Mouse (Mus musculus): ENCODE data around the gene 2610318N02Rik. TPM values are rescaled to one million over a fixed set of nuclear protein-coding genes. Genes with fewer than 3 reads are reported as not detected.

2610318N02Rik gene
- polyA plus RNA-seq, 1 experiment from 2014 or later = 13.1 TPM

- Histone ChIP-seq H3K4me1 (ENCODE audit: control insufficient read depth, low read depth, low read length) (peaks cover 15% of the 10 kb centered on the region), H3K27me3 (ENCODE audit: control insufficient read depth, insufficient read depth, low read depth, low read length) (no peaks in the 10 kb centered on the region), H3K36me3 (ENCODE audit: control insufficient read depth, insufficient read depth) (no peaks in the 10 kb centered on the region; the same call in 1 of the 2 replicates), H3K4me2 (ENCODE audit: low read depth, low read length) (peak within 1 kb of the TSS; percentile 99), H3K4me3 (ENCODE audit: low read depth, low read length) (peak within 1 kb of the TSS; percentile 73), H3K9me3 (replicated peaks; ENCODE audit: control insufficient read depth, low read length) (no peaks in the 10 kb centered on the region), H3K9ac (ENCODE audit: low read depth, low read length) (peak within 1 kb of the TSS; percentile 64), H3K27ac (ENCODE audit: low read length) (peak within 1 kb of the TSS; percentile 32; the same call in 1 of the 2 replicates)
- ATAC-seq (ENCODE audit: low read depth) = peak; percentile 79
- WGBS (ENCODE audit: insufficient replicate concordance) = under 1% methylated on average over 34 of the region's 34 CpGs
Measured at GRCm38 (mm10) chr16:17146772-17147235, 21.8 kb upstream of the 2610318N02Rik start, which contains the start of gene Ccdc116. Gene Ccdc116, minus strand, starts transcription at chr16:17147229.

- Histone ChIP-seq H3K27me3 (ENCODE audit: control insufficient read depth, insufficient read depth, low read depth, low read length) (no peaks in the 10 kb centered on the region), H3K27ac (ENCODE audit: low read length) (no peak within 1 kb of the TSS), H3K4me3 (ENCODE audit: low read depth, low read length) (no peak within 1 kb of the TSS), H3K4me1 (ENCODE audit: control insufficient read depth, low read depth, low read length) (peaks cover 15% of the 10 kb centered on the region), H3K9me3 (replicated peaks; ENCODE audit: control insufficient read depth, low read length) (no peaks in the 10 kb centered on the region), H3K36me3 (ENCODE audit: control insufficient read depth, insufficient read depth) (no peaks in the 10 kb centered on the region), H3K4me2 (ENCODE audit: low read depth, low read length) (no peak within 1 kb of the TSS), H3K9ac (ENCODE audit: low read depth, low read length) (no peak within 1 kb of the TSS)
- no peak for ATAC-seq (ENCODE audit: low read depth)
- 34% methylated on average over 7 of the region's 7 CpGs for WGBS (ENCODE audit: insufficient replicate concordance)
Measured at GRCm38 (mm10) chr16:17144339-17144738, 19.4 kb upstream of the 2610318N02Rik start, which contains the start of gene Ydjc. Gene Ydjc, plus strand, starts transcription at chr16:17144621.

GRCm38 (mm10) chr16:17137355-17137754 lies 12.4 kb upstream of the 2610318N02Rik start:
- 70% methylated on average over 15 of the region's 15 CpGs for WGBS (ENCODE audit: insufficient replicate concordance)
- H3K9ac ChIP-seq (ENCODE audit: low read depth, low read length) = no peak overlapping the region
- H3K27me3 ChIP-seq (ENCODE audit: control insufficient read depth, insufficient read depth, low read depth, low read length) = no peaks in the 10 kb centered on the region
- H3K36me3 ChIP-seq (ENCODE audit: control insufficient read depth, insufficient read depth) = no peaks in the 10 kb centered on the region
- ATAC-seq (ENCODE audit: low read depth) = no peak
- H3K9me3 ChIP-seq (replicated peaks; ENCODE audit: control insufficient read depth, low read length) = no peaks in the 10 kb centered on the region
- no peak overlapping the region for H3K27ac ChIP-seq (ENCODE audit: low read length)
- no peak overlapping the region for H3K4me3 ChIP-seq (ENCODE audit: low read depth, low read length)
- no peak overlapping the region for H3K4me2 ChIP-seq (ENCODE audit: low read depth, low read length)
- H3K4me1 ChIP-seq (ENCODE audit: control insufficient read depth, low read depth, low read length) = no peaks in the 10 kb centered on the region; the same call in 1 of the 2 replicates

- Histone ChIP-seq H3K4me3 (ENCODE audit: low read depth, low read length) (peak overlapping the region; percentile 93), H3K36me3 (ENCODE audit: control insufficient read depth, insufficient read depth) (no peaks in the 10 kb centered on the region), H3K9ac (ENCODE audit: low read depth, low read length) (peak overlapping the region; percentile 66), H3K4me2 (ENCODE audit: low read depth, low read length) (peak overlapping the region; percentile 100), H3K27me3 (ENCODE audit: control insufficient read depth, insufficient read depth, low read depth, low read length) (no peaks in the 10 kb centered on the region), H3K9me3 (replicated peaks; ENCODE audit: control insufficient read depth, low read length) (no peaks in the 10 kb centered on the region), H3K4me1 (ENCODE audit: control insufficient read depth, low read depth, low read length) (peaks cover 9% of the 10 kb centered on the region), H3K27ac (ENCODE audit: low read length) (no peak overlapping the region)
- no peak for ATAC-seq (ENCODE audit: low read depth)
- 40% methylated on average over 7 of the region's 7 CpGs for WGBS (ENCODE audit: insufficient replicate concordance)
Measured at GRCm38 (mm10) chr16:17132906-17133200, 7.9 kb upstream of the 2610318N02Rik start.

- Histone ChIP-seq H3K4me1 (ENCODE audit: control insufficient read depth, low read depth, low read length) (peaks cover 9% of the 10 kb centered on the region), H3K4me3 (ENCODE audit: low read depth, low read length) (peak within 1 kb of the TSS; percentile 93), H3K27me3 (ENCODE audit: control insufficient read depth, insufficient read depth, low read depth, low read length) (no peaks in the 10 kb centered on the region), H3K4me2 (ENCODE audit: low read depth, low read length) (peak within 1 kb of the TSS; percentile 100), H3K36me3 (ENCODE audit: control insufficient read depth, insufficient read depth) (no peaks in the 10 kb centered on the region), H3K9me3 (replicated peaks; ENCODE audit: control insufficient read depth, low read length) (no peaks in the 10 kb centered on the region), H3K27ac (ENCODE audit: low read length) (peak within 1 kb of the TSS; percentile 62), H3K9ac (ENCODE audit: low read depth, low read length) (peak within 1 kb of the TSS; percentile 82)
- ATAC-seq (ENCODE audit: low read depth) = peak; percentile 99
- WGBS (ENCODE audit: insufficient replicate concordance) = under 1% methylated on average over 47 of the region's 47 CpGs
Measured at GRCm38 (mm10) chr16:17132089-17132905, 7.3 kb upstream of the 2610318N02Rik start, which contains the start of gene Sdf2l1. Gene Sdf2l1, minus strand, starts transcription at chr16:17132383.

GRCm38 (mm10) chr16:17131191-17132088 lies 6.5 kb upstream of the 2610318N02Rik start:
- H3K4me2 ChIP-seq (ENCODE audit: low read depth, low read length) = peak overlapping the region; percentile 100
- peak overlapping the region; percentile 82 for H3K9ac ChIP-seq (ENCODE audit: low read depth, low read length)
- no peaks in the 10 kb centered on the region for H3K27me3 ChIP-seq (ENCODE audit: control insufficient read depth, insufficient read depth, low read depth, low read length)
- peak overlapping the region; percentile 62 for H3K27ac ChIP-seq (ENCODE audit: low read length)
- ATAC-seq (ENCODE audit: low read depth) = no peak
- H3K9me3 ChIP-seq (replicated peaks; ENCODE audit: control insufficient read depth, low read length) = no peaks in the 10 kb centered on the region
- peaks cover 9% of the 10 kb centered on the region for H3K4me1 ChIP-seq (ENCODE audit: control insufficient read depth, low read depth, low read length)
- peak overlapping the region; percentile 93 for H3K4me3 ChIP-seq (ENCODE audit: low read depth, low read length)
- WGBS (ENCODE audit: insufficient replicate concordance) = 2% methylated on average over 43 of the region's 43 CpGs
- H3K36me3 ChIP-seq (ENCODE audit: control insufficient read depth, insufficient read depth) = no peaks in the 10 kb centered on the region

- 88% methylated on average over 1 of the region's 1 CpGs for WGBS (ENCODE audit: insufficient replicate concordance)
- Histone ChIP-seq H3K36me3 (ENCODE audit: control insufficient read depth, insufficient read depth) (no peaks in the 10 kb centered on the region), H3K4me3 (ENCODE audit: low read depth, low read length) (no peak overlapping the region), H3K9me3 (replicated peaks; ENCODE audit: control insufficient read depth, low read length) (no peaks in the 10 kb centered on the region), H3K27ac (ENCODE audit: low read length) (no peak overlapping the region), H3K27me3 (ENCODE audit: control insufficient read depth, insufficient read depth, low read depth, low read length) (no peaks in the 10 kb centered on the region), H3K4me2 (ENCODE audit: low read depth, low read length) (no peak overlapping the region), H3K9ac (ENCODE audit: low read depth, low read length) (no peak overlapping the region), H3K4me1 (ENCODE audit: control insufficient read depth, low read depth, low read length) (peaks cover 25% of the 10 kb centered on the region)
- no peak for ATAC-seq (ENCODE audit: low read depth)
Measured at GRCm38 (mm10) chr16:17127292-17127691, 2.3 kb upstream of the 2610318N02Rik start.

GRCm38 (mm10) chr16:17124119-17124870 lies 672 bp downstream of the 2610318N02Rik start:
- no peak for ATAC-seq (ENCODE audit: low read depth)
- H3K36me3 ChIP-seq (ENCODE audit: control insufficient read depth, insufficient read depth) = no peaks in the 10 kb centered on the region
- peak overlapping the region; percentile 66 for H3K9ac ChIP-seq (ENCODE audit: low read depth, low read length)
- peak overlapping the region; percentile 60 for H3K4me3 ChIP-seq (ENCODE audit: low read depth, low read length)
- H3K4me2 ChIP-seq (ENCODE audit: low read depth, low read length) = peak overlapping the region; percentile 91
- no peaks in the 10 kb centered on the region for H3K27me3 ChIP-seq (ENCODE audit: control insufficient read depth, insufficient read depth, low read depth, low read length)
- H3K4me1 ChIP-seq (ENCODE audit: control insufficient read depth, low read depth, low read length) = peaks cover 16% of the 10 kb centered on the region
- H3K9me3 ChIP-seq (replicated peaks; ENCODE audit: control insufficient read depth, low read length) = no peaks in the 10 kb centered on the region
- WGBS (ENCODE audit: insufficient replicate concordance) = 7% methylated on average over 22 of the region's 22 CpGs
- no peak overlapping the region for H3K27ac ChIP-seq (ENCODE audit: low read length)
